Mouse (Mus musculus) testis, adult 2 months (tissue): ENCODE measurements around the gene 2210408I21Rik.

Experiments
- CTCF ChIP-seq: fragments of 200-500 bp; IDR thresholded peaks from 2 replicates; pipeline ENCODE4 v1.5.1; 2012; ENCODE audit warnings: low read depth, mild to moderate bottlenecking, inconsistent platforms, low read length, moderate library complexity; ENCODE audit not compliant: control insufficient read depth, insufficient read depth, insufficient replicate concordance
- POLR2A ChIP-seq: fragments of 200-500 bp; IDR thresholded peaks from 2 replicates; pipeline ENCODE4 v1.6.1; 2012; ENCODE audit warnings: low read depth, mild to moderate bottlenecking, inconsistent platforms, low read length, moderate library complexity; ENCODE audit not compliant: control insufficient read depth

GRCm38 (mm10) chr13:77107734-77108133 is 27.6 kb upstream of the 2210408I21Rik start:
- no peak for TF ChIP-seq POLR2A
- TF ChIP-seq CTCF = no peak
